Mouse (Mus musculus): ENCODE data around the gene Kcnj15.

Gene Kcnj15

GRCm38 (mm10) chr16:95244626-95245303, 12.6 kb upstream of the Kcnj15 start:
- no peak for DNase-seq (ENCODE audit: low read depth in 1 of 2, low spot score in 2 of 2)

- no peak for DNase-seq (ENCODE audit: low read depth in 1 of 2, low spot score in 2 of 2)
Measured at GRCm38 (mm10) chr16:95245499-95245898, 11.9 kb upstream of the Kcnj15 start.

GRCm38 (mm10) chr16:95248646-95249045, 8.7 kb upstream of the Kcnj15 start:
- no peak for DNase-seq (ENCODE audit: low read depth in 1 of 2, low spot score in 2 of 2)

GRCm38 (mm10) chr16:95256648-95257047, 710 bp upstream of the Kcnj15 start:
- DNase-seq (ENCODE audit: low read depth in 1 of 2, low spot score in 2 of 2): no peak

- DNase-seq (ENCODE audit: low read depth in 1 of 2, low spot score in 2 of 2): no peak
Measured at GRCm38 (mm10) chr16:95258100-95258499, 742 bp downstream of the Kcnj15 start.

- DNase-seq (ENCODE audit: low read depth in 1 of 2, low spot score in 2 of 2): no peak
Measured at GRCm38 (mm10) chr16:95259505-95259904, 2.1 kb downstream of the Kcnj15 start.

- no peak for DNase-seq (ENCODE audit: low read depth in 1 of 2, low spot score in 2 of 2)
Measured at GRCm38 (mm10) chr16:95260693-95261092, 3.3 kb downstream of the Kcnj15 start.

- DNase-seq (ENCODE audit: low read depth in 1 of 2, low spot score in 2 of 2): no peak
Measured at GRCm38 (mm10) chr16:95261807-95262206, 4.4 kb downstream of the Kcnj15 start.

GRCm38 (mm10) chr16:95262706-95263363, 5.5 kb downstream of the Kcnj15 start:
- DNase-seq (ENCODE audit: low read depth in 1 of 2, low spot score in 2 of 2): no peak

GRCm38 (mm10) chr16:95264324-95264723, 7.0 kb downstream of the Kcnj15 start:
- no peak for DNase-seq (ENCODE audit: low read depth in 1 of 2, low spot score in 2 of 2)

- DNase-seq (ENCODE audit: low read depth in 1 of 2, low spot score in 2 of 2): no peak
Measured at GRCm38 (mm10) chr16:95267481-95268183, 10.3 kb downstream of the Kcnj15 start.

- no peak for DNase-seq (ENCODE audit: low read depth in 1 of 2, low spot score in 2 of 2)
Measured at GRCm38 (mm10) chr16:95269610-95270009, 12.3 kb downstream of the Kcnj15 start.

- no peak for DNase-seq (ENCODE audit: low read depth in 1 of 2, low spot score in 2 of 2)
Measured at GRCm38 (mm10) chr16:95273101-95273500, 15.7 kb downstream of the Kcnj15 start.

- DNase-seq (ENCODE audit: low read depth in 1 of 2, low spot score in 2 of 2): no peak
Measured at GRCm38 (mm10) chr16:95275713-95276502, 18.6 kb downstream of the Kcnj15 start.

GRCm38 (mm10) chr16:95279015-95279414, 21.7 kb downstream of the Kcnj15 start:
- DNase-seq (ENCODE audit: low read depth in 1 of 2, low spot score in 2 of 2): no peak

GRCm38 (mm10) chr16:95280338-95280737, 23.0 kb downstream of the Kcnj15 start:
- DNase-seq (ENCODE audit: low read depth in 1 of 2, low spot score in 2 of 2): no peak

- no peak for DNase-seq (ENCODE audit: low read depth in 1 of 2, low spot score in 2 of 2)
Measured at GRCm38 (mm10) chr16:95283369-95283768, 26.0 kb downstream of the Kcnj15 start.

- DNase-seq (ENCODE audit: low read depth in 1 of 2, low spot score in 2 of 2): no peak
Measured at GRCm38 (mm10) chr16:95284085-95284727, 26.8 kb downstream of the Kcnj15 start.

GRCm38 (mm10) chr16:95285043-95285442, 27.7 kb downstream of the Kcnj15 start:
- no peak for DNase-seq (ENCODE audit: low read depth in 1 of 2, low spot score in 2 of 2)

GRCm38 (mm10) chr16:95285767-95286166, 28.4 kb downstream of the Kcnj15 start:
- DNase-seq (ENCODE audit: low read depth in 1 of 2, low spot score in 2 of 2): no peak

GRCm38 (mm10) chr16:95287656-95288055, 30.3 kb downstream of the Kcnj15 start:
- no peak for DNase-seq (ENCODE audit: low read depth in 1 of 2, low spot score in 2 of 2)

All from monocyte, adult 2 months (primary cell).